Mouse (Mus musculus) ES-E14 (cell line): Measurements from ENCODE around the gene Gstm4.

ENCODE experiments used
- MAFK ChIP-seq: IDR thresholded peaks from 2 replicates; pipeline ENCODE4 v1.6.1; 2014; ENCODE audit warnings: mild to moderate bottlenecking, low read depth, low read length, inconsistent platforms; ENCODE audit not compliant: insufficient read depth
- ZC3H11A ChIP-seq: IDR thresholded peaks from 2 replicates; pipeline ENCODE4 v1.6.1; 2012; ENCODE audit warnings: low read depth, mild to moderate bottlenecking, inconsistent platforms, low read length, borderline replicate concordance
- ZNF384 ChIP-seq: IDR thresholded peaks from 2 replicates; pipeline ENCODE4 v1.6.1; 2012; ENCODE audit warnings: low read depth, low read length, inconsistent platforms

- TF ChIP-seq ZNF384 (no peak), ZC3H11A (no peak), MAFK (peak; percentile 97)
Measured at GRCm38 (mm10) chr3:108044394-108045140, at the start of gene Gstm4.
